Mouse (Mus musculus): ENCODE data around the gene Zfp775. TPM values are rescaled to one million over a fixed set of nuclear protein-coding genes. Genes with fewer than 3 reads are reported as not detected.

Gene Zfp775
- polyA plus RNA-seq, 2 experiments: 1.0 to 1.7 TPM

DNA sequence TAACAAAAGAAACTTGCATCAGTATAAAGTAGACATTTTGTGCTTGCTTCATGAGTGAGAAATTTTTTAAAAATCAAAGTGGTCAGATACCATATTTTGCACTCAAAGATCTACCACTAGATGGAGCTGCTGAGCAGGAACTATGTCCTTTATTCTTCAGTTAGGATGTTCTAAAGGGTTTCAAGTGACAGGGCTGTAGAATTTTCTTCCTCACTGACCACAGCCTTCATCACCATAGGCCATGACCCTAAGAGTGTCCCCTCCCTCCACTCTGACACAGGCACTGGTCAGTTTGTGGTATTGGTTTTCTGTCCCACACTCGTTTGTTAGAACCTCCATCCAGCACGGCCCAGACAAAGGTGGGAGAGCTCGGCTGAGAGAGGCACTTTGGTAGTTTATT is 19.8 kb upstream of the Zfp775 start:
- Histone ChIP-seq H3K27ac (no peak overlapping the region), H3K36me3 (replicated peaks; ENCODE audit: control insufficient read depth, insufficient read depth, low read depth) (no peaks in the 10 kb centered on the region), H3K4me1 (replicated peaks; ENCODE audit: control insufficient read depth in 2 of 2, insufficient read depth in 2 of 2, low read length in 1 of 2) (no peaks in the 10 kb centered on the region; a peak in 1 of 4 replicates), H3K27me3 (ENCODE audit: control insufficient read depth, insufficient read depth, low read length) (no peaks in the 10 kb centered on the region), H3K4me2 (ENCODE audit: low read depth) (no peak overlapping the region), H3K9ac (replicated peaks) (no peak overlapping the region), H3K4me3 (ENCODE audit: insufficient read depth in 1 of 2, low read depth in 2 of 2, low read length in 2 of 2) (no peak overlapping the region), H3K9me3 (ENCODE audit: control insufficient read depth, low read length) (no peaks in the 10 kb centered on the region)
- no peak for TF ChIP-seq EP300 (IDR thresholded peaks at IDR 0.05; ENCODE audit: low read depth)
- peak; percentile 62 for TF ChIP-seq CTCF (IDR thresholded peaks at IDR 0.05; ENCODE audit: low read depth)
- ATAC-seq (ENCODE audit: insufficient read depth): no peak
- peak in 1 of 3 experiments; percentile 36 for DNase-seq (ENCODE audit: low read depth in 3 of 3, low spot score in 3 of 3)
- WGBS (ENCODE audit: insufficient replicate concordance): 52% methylated on average over 3 of the region's 3 CpGs

DNA sequence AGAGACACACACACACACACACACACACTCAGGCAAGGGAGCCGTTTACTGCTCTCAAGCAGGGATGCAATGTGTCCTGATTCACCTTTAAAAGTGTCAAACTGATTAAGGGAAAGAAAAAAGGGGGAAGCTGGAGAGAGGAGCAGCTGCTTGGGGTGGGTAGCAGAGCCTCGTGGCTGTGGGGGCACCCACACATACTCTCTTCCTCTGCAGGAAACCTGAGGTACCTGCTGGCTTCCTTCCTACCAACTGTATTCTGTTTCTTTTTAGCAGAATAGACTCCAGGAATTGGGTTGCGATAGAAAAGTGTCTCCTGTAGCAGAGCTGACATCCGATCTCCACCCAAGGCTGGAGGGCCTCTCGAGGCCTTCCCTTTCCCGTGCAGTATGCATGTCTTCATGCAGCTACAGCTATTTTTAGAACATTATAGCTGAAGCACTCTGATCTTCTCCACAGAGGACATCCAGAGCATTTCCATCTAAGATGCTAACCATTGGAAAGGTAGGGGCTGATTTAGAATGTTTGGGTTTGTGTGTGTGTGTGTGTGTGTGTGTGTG is 12.6 kb upstream of the Zfp775 start, which contains the start of gene Gm45021:
Gene Gm45021, plus strand, starts transcription at position 417 of the 557 bp plus-strand sequence.
- TF ChIP-seq CTCF (IDR thresholded peaks at IDR 0.05; ENCODE audit: low read depth) (no peak), EP300 (IDR thresholded peaks at IDR 0.05; ENCODE audit: low read depth) (no peak)
- no peak for DNase-seq (ENCODE audit: low read depth in 3 of 3, low spot score in 3 of 3)
- Histone ChIP-seq H3K36me3 (replicated peaks; ENCODE audit: control insufficient read depth, insufficient read depth, low read depth) (no peaks in the 10 kb centered on the region), H3K4me1 (replicated peaks; ENCODE audit: control insufficient read depth in 2 of 2, insufficient read depth in 2 of 2, low read length in 1 of 2) (0 out of 4 replicates have a peak, but pooled peaks cover 0 to 2% of the 10 kb centered on the region in 2 experiments), H3K9me3 (ENCODE audit: control insufficient read depth, low read length) (no peaks in the 10 kb centered on the region), H3K27ac (no peak within 1 kb of the TSS), H3K4me3 (ENCODE audit: insufficient read depth in 1 of 2, low read depth in 2 of 2, low read length in 2 of 2) (no peak within 1 kb of the TSS), H3K9ac (replicated peaks) (no peak within 1 kb of the TSS), H3K4me2 (ENCODE audit: low read depth) (no peak within 1 kb of the TSS), H3K27me3 (ENCODE audit: control insufficient read depth, insufficient read depth, low read length) (no peaks in the 10 kb centered on the region)
- ATAC-seq (ENCODE audit: insufficient read depth): no peak
- 10% methylated on average over 6 of the region's 6 CpGs for WGBS (ENCODE audit: insufficient replicate concordance)

DNA sequence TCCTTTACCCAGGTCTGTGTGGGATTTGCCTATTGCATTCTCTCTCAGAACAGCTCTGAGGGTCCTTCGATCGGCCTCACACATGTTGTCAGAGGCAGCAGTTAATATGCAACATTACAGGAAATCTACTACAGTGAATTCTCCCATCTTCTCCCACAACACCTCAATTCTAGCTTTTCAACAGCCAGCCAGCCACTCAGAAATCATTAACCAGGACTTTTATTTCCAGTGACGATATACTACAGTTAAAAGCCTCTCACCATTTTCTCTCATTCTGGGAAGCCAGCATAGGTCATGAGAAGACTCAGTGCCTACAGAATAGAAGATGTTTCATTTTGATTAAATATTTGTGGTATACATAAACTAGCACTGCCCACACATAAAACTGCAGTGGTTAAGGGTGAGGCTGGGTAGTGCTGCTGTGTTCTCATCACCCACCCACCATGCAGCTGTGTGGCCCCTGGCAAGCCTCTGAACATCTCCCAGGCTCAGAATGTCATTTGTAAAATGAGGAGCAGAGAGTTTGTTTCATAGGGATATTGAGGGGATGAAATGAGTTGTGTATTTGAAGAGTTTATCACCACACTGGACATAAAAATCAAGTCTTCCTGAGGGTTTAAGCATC is 10.5 kb upstream of the Zfp775 start:
- H3K4me1 ChIP-seq (replicated peaks; ENCODE audit: control insufficient read depth in 2 of 2, insufficient read depth in 2 of 2, low read length in 1 of 2): 0 out of 4 replicates have a peak, but pooled peaks cover 0 to 2% of the 10 kb centered on the region in 2 experiments
- no peak for TF ChIP-seq EP300 (IDR thresholded peaks at IDR 0.05; ENCODE audit: low read depth)
- TF ChIP-seq CTCF (IDR thresholded peaks at IDR 0.05; ENCODE audit: low read depth): no peak
- no peaks in the 10 kb centered on the region for H3K27me3 ChIP-seq (ENCODE audit: control insufficient read depth, insufficient read depth, low read length)
- no peak overlapping the region for H3K9ac ChIP-seq (replicated peaks)
- no peak overlapping the region for H3K4me2 ChIP-seq (ENCODE audit: low read depth)
- H3K9me3 ChIP-seq (ENCODE audit: control insufficient read depth, low read length): no peaks in the 10 kb centered on the region
- ATAC-seq (ENCODE audit: insufficient read depth) (no peak), DNase-seq (ENCODE audit: low read depth in 3 of 3, low spot score in 3 of 3) (no peak)
- H3K36me3 ChIP-seq (replicated peaks; ENCODE audit: control insufficient read depth, insufficient read depth, low read depth): no peaks in the 10 kb centered on the region
- WGBS (ENCODE audit: insufficient replicate concordance): 67% methylated on average over 3 of the region's 3 CpGs
- no peak overlapping the region for H3K27ac ChIP-seq
- no peak overlapping the region for H3K4me3 ChIP-seq (ENCODE audit: insufficient read depth in 1 of 2, low read depth in 2 of 2, low read length in 2 of 2)

DNA sequence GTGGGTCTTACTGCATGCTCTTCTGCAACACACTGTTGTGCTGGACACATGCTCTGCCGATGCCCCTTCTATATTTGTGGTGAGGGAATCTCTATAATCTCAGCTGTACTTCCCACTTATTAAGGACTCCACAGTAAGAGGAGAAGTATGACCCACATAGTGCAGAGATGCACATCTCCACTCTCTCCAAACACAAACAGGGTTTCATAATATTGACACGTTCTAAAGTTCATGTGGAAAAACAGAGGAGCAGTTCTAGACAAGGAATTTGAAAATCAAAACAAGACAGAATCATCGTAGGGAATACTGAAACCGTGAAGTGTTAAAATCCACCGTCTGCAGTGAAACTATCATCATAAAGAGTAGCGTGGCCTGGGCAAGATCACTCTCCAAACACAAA is 10.0 kb upstream of the Zfp775 start:
- Histone ChIP-seq H3K4me1 (replicated peaks; ENCODE audit: control insufficient read depth in 2 of 2, insufficient read depth in 2 of 2, low read length in 1 of 2) (0 out of 4 replicates have a peak, but pooled peaks cover 0 to 2% of the 10 kb centered on the region in 2 experiments), H3K27me3 (ENCODE audit: control insufficient read depth, insufficient read depth, low read length) (no peaks in the 10 kb centered on the region), H3K9me3 (ENCODE audit: control insufficient read depth, low read length) (no peaks in the 10 kb centered on the region; the same call in 1 of the 2 replicates), H3K4me2 (ENCODE audit: low read depth) (no peak overlapping the region), H3K9ac (replicated peaks) (no peak overlapping the region), H3K4me3 (ENCODE audit: insufficient read depth in 1 of 2, low read depth in 2 of 2, low read length in 2 of 2) (no peak overlapping the region), H3K36me3 (replicated peaks; ENCODE audit: control insufficient read depth, insufficient read depth, low read depth) (no peaks in the 10 kb centered on the region), H3K27ac (no peak overlapping the region)
- WGBS (ENCODE audit: insufficient replicate concordance): 52% methylated on average over 6 of the region's 6 CpGs
- ATAC-seq (ENCODE audit: insufficient read depth) (no peak), DNase-seq (ENCODE audit: low read depth in 3 of 3, low spot score in 3 of 3) (no peak)
- TF ChIP-seq CTCF (IDR thresholded peaks at IDR 0.05; ENCODE audit: low read depth): no peak
- TF ChIP-seq EP300 (IDR thresholded peaks at IDR 0.05; ENCODE audit: low read depth): no peak
